Mouse (Mus musculus): Measurements from ENCODE around the gene 1700049E17Rik2. TPM values are rescaled to one million over a fixed set of nuclear protein-coding genes. Genes with fewer than 3 reads are reported as not detected.

1700049E17Rik2 gene
- total RNA-seq (2023) = not detected in 2 replicates

GRCm38 (mm10) chr14:41572911-41573310 lies at the start of gene 1700049E17Rik2:
Gene 1700049E17Rik2, plus strand, starts transcription at chr14:41573211.

GRCm38 (mm10) chr14:41555483-41555882 lies 17.5 kb upstream of the 1700049E17Rik2 start, which contains the start of gene Gm7970:
Gene Gm7970, minus strand, starts transcription at chr14:41555583.

GRCm38 (mm10) chr14:41624512-41624911 lies 51.5 kb downstream of the 1700049E17Rik2 start, which contains the start of gene Gm3072:
Gene Gm3072, minus strand, starts transcription at chr14:41624612.

Other genes starting within 250 kb of the 1700049E17Rik2 start
- not detected in 2 replicates for gene Gm5798, start 224.6 kb upstream of the 1700049E17Rik2 start, total RNA-seq (2023)
- not detected in 2 replicates for gene Gm7945, start 186.8 kb upstream of the 1700049E17Rik2 start, total RNA-seq (2023)
- not detected in 2 replicates for gene Gm6482, start 164.9 kb upstream of the 1700049E17Rik2 start, total RNA-seq (2023)
- gene Gm7954, start 119.7 kb upstream of the 1700049E17Rik2 start, total RNA-seq (2023) = not detected in 2 replicates
- not detected in 2 replicates for gene Gm3486, start 83.7 kb upstream of the 1700049E17Rik2 start, total RNA-seq (2023)
- gene Gm7970, start 17.6 kb upstream of the 1700049E17Rik2 start, total RNA-seq (2023) = not detected in 2 replicates
- gene Gm3072, start 51.4 kb downstream of the 1700049E17Rik2 start, total RNA-seq (2023) = not detected in 2 replicates
- not detected in 2 replicates for gene Gm3676, start 73.3 kb downstream of the 1700049E17Rik2 start, total RNA-seq (2023)
- not detected in 2 replicates for gene Gm8068, start 128.7 kb downstream of the 1700049E17Rik2 start, total RNA-seq (2023)
- gene Gm7929, start 177.4 kb downstream of the 1700049E17Rik2 start, total RNA-seq (2023) = not detected in 2 replicates
- not detected in 2 replicates for gene Gm47189, start 199.2 kb downstream of the 1700049E17Rik2 start, total RNA-seq (2023)

Data from neutrophil, adult 65 days (primary cell).